Mouse (Mus musculus): ENCODE data around the gene Map3k6.

The Map3k6 gene

Small RNAs within 50 kb of the gene (microRNA-seq; reads per million reads assigned to microRNA genes)
- gene Mir7017 = 0.34 to 1.1 reads per million in 2 experiments

Measured in adrenal gland (tissue).